Mouse (Mus musculus) heart, embryonic 14.5 days (tissue): ENCODE data around the gene Cblb. TPM values are rescaled to one million over a fixed set of nuclear protein-coding genes. Genes with fewer than 3 reads are reported as not detected.

Source experiments
- ATAC-seq: fragments of 200-750 bp; cut with Nextera tagmentation; 2 replicates; pipeline ENCODE4 v1.8.0; 2017; ENCODE audit warnings: low read depth, moderate TSS enrichment; ENCODE audit not compliant: insufficient number of reproducible peaks, insufficient read depth, low FRiP score
- H3K27ac ChIP-seq, 2 experiments: fragments of 200-500 bp in 1 of 2; fragments of 300-500 bp in 1 of 2; sonication (generic) in 1 of 2; replicated peaks in 1 of 2; 2 replicates each; pipeline ENCODE4 v1.5.1; 2012 to 2014; ENCODE audit warnings: low read depth in 2 of 2, low read length in 2 of 2, control low read depth in 1 of 2, mild to moderate bottlenecking in 1 of 2, mixed read lengths in 1 of 2; ENCODE audit not compliant: control insufficient read depth in 1 of 2, insufficient read depth in 1 of 2
- H3K27me3 ChIP-seq: fragments of 300-500 bp; sonication (generic); 2 replicates; pipeline ENCODE4 v1.6.1; 2014; ENCODE audit warnings: mild to moderate bottlenecking, low read length, control low read depth; ENCODE audit not compliant: control insufficient read depth, insufficient read depth
- H3K36me3 ChIP-seq: fragments of 300-500 bp; sonication (generic); 2 replicates; pipeline ENCODE4 v1.6.1; 2014; ENCODE audit warnings: mild to moderate bottlenecking, control low read depth, low read length, mixed read lengths; ENCODE audit not compliant: control insufficient read depth, insufficient read depth
- H3K4me1 ChIP-seq, 2 experiments: fragments of 200-500 bp in 1 of 2; fragments of 300-500 bp in 1 of 2; sonication (generic) in 1 of 2; 2 replicates each; pipeline ENCODE4 v1.6.1; 2012 to 2014; ENCODE audit warnings: low read length in 2 of 2, control low read depth in 1 of 2, mixed read lengths in 1 of 2; ENCODE audit not compliant: control insufficient read depth in 2 of 2, insufficient read depth in 2 of 2
- H3K4me2 ChIP-seq: fragments of 300-500 bp; sonication (generic); 2 replicates; pipeline ENCODE4 v1.6.1; 2014; ENCODE audit warnings: mild to moderate bottlenecking, low read length
- H3K4me3 ChIP-seq, 2 experiments: fragments of 200-500 bp in 1 of 2; fragments of 300-500 bp in 1 of 2; sonication (generic) in 1 of 2; 2 replicates each; pipeline ENCODE4 v1.5.1; 2012 to 2014; ENCODE audit warnings: low read length in 2 of 2, mild to moderate bottlenecking in 2 of 2, control low read depth in 1 of 2, low read depth in 1 of 2, moderate library complexity in 1 of 2; ENCODE audit not compliant: control insufficient read depth in 1 of 2, insufficient read depth in 1 of 2
- H3K9ac ChIP-seq: fragments of 300-500 bp; sonication (generic); 2 replicates; pipeline ENCODE4 v1.6.1; 2014; ENCODE audit warnings: mild to moderate bottlenecking, low read length
- H3K9me3 ChIP-seq: fragments of 300-500 bp; sonication (generic); 2 replicates; pipeline ENCODE4 v1.6.1; 2016; ENCODE audit warnings: low read length, control low read depth; ENCODE audit not compliant: control insufficient read depth
- WGBS: fragments of 180-500 bp; shearing (Covaris S2); extraction: QIAGEN DNeasy Blood & Tissue Kit; methylation state at CpG from one replicate; pipeline ENCODE4 v1.1.7; 2014; 5-methylcytosine and 5-hydroxymethylcytosine counted together
- polyA plus RNA-seq: library from polyadenylated mRNA; unstranded; fragments of >200 nt; fragmentation: Nextera tagmentation; extraction: Ambion mirVana; gene quantifications from 2 replicates; pipeline ENCODE4 v1.2.1, GENCODE M21; 2014

Gene Cblb
- polyA plus RNA-seq, 1 experiment from 2014 or later, result 13.3 TPM

GRCm38 (mm10) chr16:52052734-52053133 lies 21.7 kb downstream of the Cblb start:
- Histone ChIP-seq H3K27me3 (no peaks in the 10 kb centered on the region), H3K4me1 (peaks cover 12 to 60% of the 10 kb centered on the region in 2 experiments), H3K36me3 (peaks cover 31% of the 10 kb centered on the region), H3K9me3 (no peaks in the 10 kb centered on the region), H3K4me3 (no peak overlapping the region), H3K9ac (no peak overlapping the region), H3K4me2 (no peak overlapping the region), H3K27ac (peak overlapping the region in 1 of 2 experiments; percentile 24; a peak in 1 of 4 replicates)
- no peak for ATAC-seq
- 57% methylated on average over 5 of the region's 5 CpGs for WGBS

- Histone ChIP-seq H3K9ac (no peak overlapping the region), H3K27ac (no peak overlapping the region), H3K4me2 (no peak overlapping the region), H3K4me1 (peaks cover 20 to 61% of the 10 kb centered on the region in 2 experiments), H3K9me3 (no peaks in the 10 kb centered on the region), H3K27me3 (no peaks in the 10 kb centered on the region), H3K4me3 (no peak overlapping the region), H3K36me3 (peaks cover 12% of the 10 kb centered on the region; the same call in 1 of the 2 replicates)
- WGBS, result 92% methylated on average over 3 of the region's 3 CpGs
- ATAC-seq, result no peak
These were observed 24.2 kb downstream of the Cblb start for GRCm38 (mm10) chr16:52055236-52055635.

- WGBS, result 62% methylated on average over 4 of the region's 4 CpGs
- Histone ChIP-seq H3K4me1 (peaks cover 24 to 69% of the 10 kb centered on the region in 2 experiments), H3K27me3 (no peaks in the 10 kb centered on the region), H3K4me2 (peak overlapping the region; percentile 21), H3K4me3 (no peak overlapping the region), H3K27ac (peak overlapping the region; percentile 19 to 53; a peak in 2 of 4 replicates), H3K36me3 (peaks cover 3% of the 10 kb centered on the region; the same call in 1 of the 2 replicates), H3K9me3 (no peaks in the 10 kb centered on the region), H3K9ac (no peak overlapping the region)
- ATAC-seq, result no peak
These were observed 25.1 kb downstream of the Cblb start for GRCm38 (mm10) chr16:52056164-52056563.

GRCm38 (mm10) chr16:52057335-52057734 lies 26.3 kb downstream of the Cblb start:
- Histone ChIP-seq H3K27ac (peak overlapping the region; percentile 8 to 19; a peak in 2 of 4 replicates), H3K9me3 (no peaks in the 10 kb centered on the region), H3K4me2 (no peak overlapping the region), H3K4me3 (no peak overlapping the region), H3K4me1 (peaks cover 32 to 72% of the 10 kb centered on the region in 2 experiments), H3K9ac (no peak overlapping the region), H3K36me3 (no peaks in the 10 kb centered on the region), H3K27me3 (no peaks in the 10 kb centered on the region)
- WGBS, result 82% methylated on average over 2 of the region's 2 CpGs
- no peak for ATAC-seq

GRCm38 (mm10) chr16:52059535-52059934 lies 28.5 kb downstream of the Cblb start:
- Histone ChIP-seq H3K36me3 (no peaks in the 10 kb centered on the region), H3K9ac (peak overlapping the region; percentile 12; the same call in 1 of the 2 replicates), H3K4me3 (no peak overlapping the region), H3K27ac (peak overlapping the region; percentile 37 to 75), H3K4me1 (peaks cover 37 to 70% of the 10 kb centered on the region in 2 experiments), H3K4me2 (peak overlapping the region; percentile 30), H3K27me3 (no peaks in the 10 kb centered on the region), H3K9me3 (no peaks in the 10 kb centered on the region)
- WGBS, result 43% methylated on average over 4 of the region's 4 CpGs
- ATAC-seq, result no peak

GRCm38 (mm10) chr16:52060100-52060719 lies 29.2 kb downstream of the Cblb start:
- H3K27ac ChIP-seq, result peak overlapping the region; percentile 58 to 74
- H3K4me2 ChIP-seq, result peak overlapping the region; percentile 40
- ATAC-seq, result no peak
- H3K9me3 ChIP-seq, result no peaks in the 10 kb centered on the region
- H3K4me3 ChIP-seq, result no peak overlapping the region
- H3K9ac ChIP-seq, result no peak overlapping the region
- 0 out of 2 replicates have a peak, but pooled peaks cover 2% of the 10 kb centered on the region for H3K36me3 ChIP-seq
- no peaks in the 10 kb centered on the region for H3K27me3 ChIP-seq
- 63% methylated on average over 17 of the region's 17 CpGs for WGBS
- peaks cover 39 to 76% of the 10 kb centered on the region in 2 experiments for H3K4me1 ChIP-seq

- Histone ChIP-seq H3K4me1 (peaks cover 37 to 69% of the 10 kb centered on the region in 2 experiments), H3K4me3 (no peak overlapping the region), H3K9ac (0 out of 2 replicates have a peak overlapping the region, but pooled peaks have one; percentile 13), H3K27me3 (no peaks in the 10 kb centered on the region), H3K4me2 (peak overlapping the region; percentile 40), H3K9me3 (no peaks in the 10 kb centered on the region), H3K36me3 (0 out of 2 replicates have a peak, but pooled peaks cover 2% of the 10 kb centered on the region), H3K27ac (peak overlapping the region; percentile 58 to 74)
- 28% methylated on average over 4 of the region's 4 CpGs for WGBS
- ATAC-seq, result peak; percentile 76
These were observed 30.0 kb downstream of the Cblb start for GRCm38 (mm10) chr16:52061015-52061481.
